Mouse (Mus musculus): ENCODE results near the gene Metap1d. TPM values are rescaled to one million over a fixed set of nuclear protein-coding genes. Genes with fewer than 3 reads are reported as not detected.

The Metap1d gene
- polyA plus RNA-seq, 1 experiment, result 7.3 TPM

DNA sequence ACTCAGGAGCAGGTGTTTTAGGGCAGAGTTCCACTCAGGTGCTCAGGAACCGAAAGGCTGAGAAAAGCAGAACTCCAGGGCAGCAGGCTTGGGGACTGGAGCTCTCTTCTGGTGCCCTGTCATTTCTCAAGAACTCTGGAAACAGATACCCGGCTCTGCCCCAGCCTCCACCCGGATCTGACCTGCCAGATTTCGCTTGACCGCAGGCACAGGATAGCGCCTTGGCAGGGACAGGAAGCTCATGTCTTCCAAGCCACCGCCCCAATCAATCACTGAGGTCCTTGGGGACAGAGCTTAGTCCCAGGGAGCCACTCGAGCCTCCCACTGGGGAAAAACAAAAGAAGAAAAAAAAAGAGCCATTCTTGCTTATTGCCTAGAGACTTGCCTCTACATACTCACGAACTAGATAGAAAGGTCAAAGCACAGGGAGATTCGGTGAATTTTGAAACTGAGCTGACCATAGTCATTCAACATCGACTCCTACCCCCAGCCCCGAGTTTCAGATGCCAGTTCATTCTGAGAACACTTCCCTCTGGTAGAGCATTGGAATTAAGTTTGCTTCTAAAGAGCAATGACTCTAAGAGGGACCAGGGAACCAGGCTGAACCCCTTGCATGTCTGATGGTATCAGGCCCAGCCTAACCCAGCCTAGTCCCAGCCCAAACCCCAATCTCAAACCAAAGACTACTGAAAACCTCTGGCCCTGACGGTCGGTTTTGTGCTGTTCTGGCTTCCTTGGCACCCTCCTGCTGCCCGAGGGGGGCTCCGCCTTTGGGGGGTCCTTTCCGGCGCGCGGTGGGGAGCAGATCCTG lies 81.4 kb downstream of the Metap1d start:
- Histone ChIP-seq H3K79me2 (ENCODE audit: control insufficient read depth, insufficient read depth) (no peaks in the 10 kb centered on the region), H3K27me3 (ENCODE audit: control insufficient read depth, insufficient read depth, insufficient read length) (no peaks in the 10 kb centered on the region), H3K4me3 (no peak overlapping the region), H3ac (ENCODE audit: control insufficient read depth, insufficient read length) (no peak overlapping the region), H3K36me3 (ENCODE audit: control insufficient read depth, insufficient read depth) (no peaks in the 10 kb centered on the region), H3K4me2 (ENCODE audit: low read depth) (no peak overlapping the region)
- TF ChIP-seq POLR2A (IDR thresholded peaks at IDR 0.05; ENCODE audit: insufficient read length, low read depth), result no peak
- no peak for TF ChIP-seq MYOG (IDR thresholded peaks at IDR 0.05; ENCODE audit: control insufficient read depth in 1 of 3, insufficient read depth in 1 of 3, insufficient read length in 2 of 3, low read depth in 2 of 3)
- TF ChIP-seq POLR2AphosphoS2 (IDR thresholded peaks at IDR 0.05; ENCODE audit: insufficient read length, low read depth), result no peak

- H3K79me2 ChIP-seq (ENCODE audit: control insufficient read depth, insufficient read depth), result peaks cover 5% of the 10 kb centered on the region
- H3K36me3 ChIP-seq (ENCODE audit: control insufficient read depth, insufficient read depth), result no peaks in the 10 kb centered on the region
- peak overlapping the region; percentile 99 for H3K4me2 ChIP-seq (ENCODE audit: low read depth)
- TF ChIP-seq CEBPB (IDR thresholded peaks at IDR 0.05; ENCODE audit: insufficient read depth, poor library complexity, severe bottlenecking) (no peak), POLR2A (IDR thresholded peaks at IDR 0.05; ENCODE audit: insufficient read length, low read depth) (no peak), SRF (IDR thresholded peaks at IDR 0.05; ENCODE audit: control insufficient read depth, insufficient read length, low read depth) (no peak), MAX (IDR thresholded peaks at IDR 0.05; ENCODE audit: low read depth) (no peak), TCF12 (IDR thresholded peaks at IDR 0.05; ENCODE audit: insufficient read depth, poor library complexity, severe bottlenecking) (no peak), POLR2AphosphoS2 (IDR thresholded peaks at IDR 0.05; ENCODE audit: insufficient read length, low read depth) (no peak), E2F4 (IDR thresholded peaks at IDR 0.05; ENCODE audit: insufficient read depth) (no peak), REST (IDR thresholded peaks at IDR 0.05; ENCODE audit: insufficient read depth, insufficient read length) (no peak), USF1 (IDR thresholded peaks at IDR 0.05; ENCODE audit: low read depth) (no peak), MYOG (IDR thresholded peaks at IDR 0.05; ENCODE audit: control insufficient read depth in 1 of 3, insufficient read depth in 1 of 3, insufficient read length in 2 of 3, low read depth in 2 of 3) (no peak), MYOD1 (IDR thresholded peaks at IDR 0.05; ENCODE audit: control insufficient read depth in 1 of 3, insufficient read length in 2 of 3, low read depth in 2 of 3) (no peak), TCF3 (IDR thresholded peaks at IDR 0.05; ENCODE audit: insufficient read length, low read depth) (no peak)
- H3K4me3 ChIP-seq, result peak overlapping the region; percentile 59
- H3ac ChIP-seq (ENCODE audit: control insufficient read depth, insufficient read length), result peak overlapping the region; percentile 8
- no peaks in the 10 kb centered on the region for H3K27me3 ChIP-seq (ENCODE audit: control insufficient read depth, insufficient read depth, insufficient read length)
Observed at GRCm38 (mm10) chr2:71540611-71541417, 87.7 kb downstream of the Metap1d start.

GRCm38 (mm10) chr2:71541418-71542226 lies 88.5 kb downstream of the Metap1d start:
- H3K4me3 ChIP-seq, result peak overlapping the region; percentile 59
- peaks cover 5% of the 10 kb centered on the region for H3K79me2 ChIP-seq (ENCODE audit: control insufficient read depth, insufficient read depth)
- peak overlapping the region; percentile 8 for H3ac ChIP-seq (ENCODE audit: control insufficient read depth, insufficient read length)
- TF ChIP-seq USF1 (IDR thresholded peaks at IDR 0.05; ENCODE audit: low read depth), result no peak
- TF ChIP-seq POLR2A (IDR thresholded peaks at IDR 0.05; ENCODE audit: insufficient read length, low read depth), result peak; percentile 32
- peak overlapping the region; percentile 99 for H3K4me2 ChIP-seq (ENCODE audit: low read depth)
- H3K36me3 ChIP-seq (ENCODE audit: control insufficient read depth, insufficient read depth), result no peaks in the 10 kb centered on the region
- H3K27me3 ChIP-seq (ENCODE audit: control insufficient read depth, insufficient read depth, insufficient read length), result no peaks in the 10 kb centered on the region

DNA sequence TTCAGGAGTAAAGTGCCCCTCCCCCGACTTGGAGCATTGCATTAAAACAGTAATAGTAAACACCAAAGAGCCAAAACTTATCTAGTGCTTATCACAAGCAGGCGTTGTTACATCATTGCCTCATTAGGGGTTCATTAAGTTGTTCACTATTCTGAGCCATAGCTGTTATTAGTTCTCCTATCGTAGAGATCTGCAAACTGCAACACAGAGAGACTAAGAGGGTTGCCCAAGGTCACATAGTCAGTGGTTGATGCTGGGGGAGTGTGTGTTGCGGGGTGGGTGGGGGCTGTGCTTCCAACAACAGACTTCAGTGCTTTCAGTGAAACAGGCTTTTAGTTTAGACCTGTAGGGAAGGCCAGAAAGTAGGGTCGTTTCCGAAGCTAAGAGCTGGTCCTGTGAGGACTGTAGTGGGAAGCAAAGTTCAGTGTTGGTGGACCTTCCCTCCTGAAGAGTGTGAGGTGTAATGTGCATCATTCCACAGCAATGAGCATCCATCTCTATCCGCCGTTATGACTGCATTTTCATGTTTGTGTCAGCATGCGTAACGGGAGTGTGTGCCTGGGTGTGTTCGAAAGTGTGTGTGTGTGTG lies 89.2 kb downstream of the Metap1d start:
- TF ChIP-seq E2F4 (IDR thresholded peaks at IDR 0.05; ENCODE audit: insufficient read depth) (no peak), REST (IDR thresholded peaks at IDR 0.05; ENCODE audit: insufficient read depth, insufficient read length) (no peak), MYOD1 (IDR thresholded peaks at IDR 0.05; ENCODE audit: control insufficient read depth in 1 of 3, insufficient read length in 2 of 3, low read depth in 2 of 3) (peak in 1 of 3 experiments; percentile 22), TCF3 (IDR thresholded peaks at IDR 0.05; ENCODE audit: insufficient read length, low read depth) (no peak), POLR2A (IDR thresholded peaks at IDR 0.05; ENCODE audit: insufficient read length, low read depth) (peak; percentile 21), MAX (IDR thresholded peaks at IDR 0.05; ENCODE audit: low read depth) (no peak), USF1 (IDR thresholded peaks at IDR 0.05; ENCODE audit: low read depth) (no peak), SRF (IDR thresholded peaks at IDR 0.05; ENCODE audit: control insufficient read depth, insufficient read length, low read depth) (no peak), TCF12 (IDR thresholded peaks at IDR 0.05; ENCODE audit: insufficient read depth, poor library complexity, severe bottlenecking) (no peak), MYOG (IDR thresholded peaks at IDR 0.05; ENCODE audit: control insufficient read depth in 1 of 3, insufficient read depth in 1 of 3, insufficient read length in 2 of 3, low read depth in 2 of 3) (no peak), POLR2AphosphoS2 (IDR thresholded peaks at IDR 0.05; ENCODE audit: insufficient read length, low read depth) (no peak)
- Histone ChIP-seq H3K36me3 (ENCODE audit: control insufficient read depth, insufficient read depth) (no peaks in the 10 kb centered on the region), H3K4me3 (peak overlapping the region; percentile 59), H3K4me2 (ENCODE audit: low read depth) (peak overlapping the region; percentile 99), H3ac (ENCODE audit: control insufficient read depth, insufficient read length) (no peak overlapping the region), H3K79me2 (ENCODE audit: control insufficient read depth, insufficient read depth) (peaks cover 5% of the 10 kb centered on the region), H3K27me3 (ENCODE audit: control insufficient read depth, insufficient read depth, insufficient read length) (no peaks in the 10 kb centered on the region)

Measured in myocyte (in vitro differentiated cells).